Mouse (Mus musculus) heart, postnatal 14 days (tissue): ENCODE measurements around the gene Fam107b. TPM values are rescaled to one million over a fixed set of nuclear protein-coding genes. Genes with fewer than 3 reads are reported as not detected.

Experiments used
- DNase-seq, 2 experiments: peaks; one replicate each; pipeline ENCODE4 v3.0.0; 2021 to 2022
- intact Hi-C: fragments of 180-260 bp; cut with DNase I; formaldehyde crosslinking; loops from one replicate; pipeline ENCODE4 v1.15.1; 2025
- long read RNA-seq, 2 experiments: library from polyadenylated mRNA; stranded (forward); transcript quantifications; one replicate each; pipeline ENCODE4 v2.0.0; 2021
- total RNA-seq, 2 experiments: library from RNA; stranded (reverse); gene quantifications; 2 replicates each; pipeline ENCODE4 v1.2.3; 2021

The Fam107b gene
- total RNA-seq, result 10 to 100 TPM; 10.2 to 14.1 TPM
- long read RNA-seq, experiment 1, transcript Fam107b-201 (4 exons, 3,156 nt), result major isoform, 6 of 8 reads
- long read RNA-seq, experiment 1, partial matches to known transcripts, result 0 of 8 reads
- long read RNA-seq, experiment 1, other reads (novel, unspliced or antisense), result 2 of 8 reads
- long read RNA-seq, experiment 2, partial matches to known transcripts, result 0 of 6 reads
- long read RNA-seq, experiment 2, other reads (novel, unspliced or antisense), result 2 of 6 reads

DNA sequence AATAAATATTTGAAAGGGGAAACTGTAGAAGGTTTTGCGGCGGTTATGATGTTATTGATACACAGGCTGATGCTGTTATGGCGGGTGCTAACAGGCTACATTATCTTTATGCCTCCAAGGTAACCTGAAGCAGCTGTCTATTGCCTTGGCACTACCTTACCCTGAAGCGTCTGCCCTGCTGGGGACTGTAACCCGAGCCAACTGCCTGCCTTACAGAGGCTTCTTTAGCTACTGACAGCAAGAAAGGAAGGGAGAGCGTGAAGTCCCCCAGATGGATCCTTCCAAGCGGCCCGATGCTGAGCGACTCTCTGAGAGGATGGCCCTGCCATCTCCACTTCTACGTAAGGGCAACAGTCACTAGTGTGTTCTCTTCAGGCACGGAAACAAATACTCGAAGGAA is at the start of gene Fam107b:
TSS of gene Fam107b (plus strand) at position 303 of the 400 bp plus-strand sequence.
- DNase-seq, result no peak
- intact Hi-C loops, result no loop called here

DNA sequence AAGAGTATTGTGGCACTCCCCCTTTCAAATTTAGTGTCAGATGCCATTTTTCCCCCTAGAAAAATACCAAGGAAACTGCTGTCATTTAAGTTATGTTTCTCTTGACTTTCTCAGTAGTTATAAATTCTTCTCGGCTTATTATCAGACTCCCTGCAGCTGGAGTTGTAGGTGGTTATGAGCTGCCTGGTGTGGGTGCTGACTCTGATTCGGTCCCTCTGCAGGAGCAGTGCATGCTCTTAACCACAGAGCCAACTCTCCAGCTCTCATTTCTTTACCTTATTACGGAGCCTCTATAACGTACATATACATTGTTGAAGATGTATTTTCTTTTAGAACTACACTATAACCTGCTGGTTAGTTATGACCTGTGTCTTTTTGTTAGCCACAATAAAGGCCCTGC is 47.7 kb upstream of the Fam107b start:
- intact Hi-C loops, result no loop called here
- DNase-seq, result no peak

- DNase-seq, result no peak
- intact Hi-C loops, result no loop called here
These were observed 44.0 kb upstream of the Fam107b start for GRCm38 (mm10) chr2:3526288-3526687.

GRCm38 (mm10) chr2:3541307-3542079 is 28.8 kb upstream of the Fam107b start:
- intact Hi-C loops, result loop anchor here (10.0 kb wide), 1 partner anchor 953 kb away; no protein-coding TSS in a partner anchor
- no peak for DNase-seq

DNA sequence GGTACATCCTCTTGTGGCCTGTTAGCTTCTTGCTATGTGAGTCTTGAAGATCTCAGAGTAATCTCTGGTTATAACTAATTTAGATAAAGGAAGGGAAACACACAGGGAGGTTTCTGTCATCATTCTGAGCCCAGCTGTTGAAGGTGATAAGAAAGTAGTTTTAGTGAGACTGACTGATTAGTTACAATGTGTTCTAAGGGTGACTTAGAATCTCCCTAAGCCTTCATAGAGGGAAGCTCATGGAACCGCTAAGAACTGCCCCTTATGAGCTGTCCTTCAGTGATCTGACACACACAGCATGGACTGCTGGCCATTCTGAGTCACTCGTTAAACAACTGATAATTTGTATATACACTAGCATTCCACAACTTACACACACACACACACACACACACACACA is 24.2 kb upstream of the Fam107b start:
- no peak for DNase-seq
- intact Hi-C loops, result loop anchor here (1.0 to 10.0 kb wide), 3 partner anchors 223 to 949 kb away; no protein-coding TSS in a partner anchor

- intact Hi-C loops, result loop anchor here (1.0 to 10.0 kb wide), 3 partner anchors 223 to 948 kb away; no protein-coding TSS in a partner anchor
- peak; percentile 51 to 69 for DNase-seq
These were observed 23.7 kb upstream of the Fam107b start for GRCm38 (mm10) chr2:3546588-3546987.

GRCm38 (mm10) chr2:3570606-3571005 is 318 bp downstream of the Fam107b start:
- DNase-seq, result no peak
- intact Hi-C loops, result no loop called here

GRCm38 (mm10) chr2:3573883-3574282 is 3.6 kb downstream of the Fam107b start:
- no peak for DNase-seq
- intact Hi-C loops, result no loop called here

GRCm38 (mm10) chr2:3575140-3575539 is 4.9 kb downstream of the Fam107b start:
- intact Hi-C loops, result no loop called here
- no peak for DNase-seq

GRCm38 (mm10) chr2:3576346-3576745 is 6.1 kb downstream of the Fam107b start:
- intact Hi-C loops, result no loop called here
- DNase-seq, result no peak

- no peak for DNase-seq
- intact Hi-C loops, result no loop called here
These were observed 6.9 kb downstream of the Fam107b start for GRCm38 (mm10) chr2:3577216-3577615.

- intact Hi-C loops, result no loop called here
- no peak for DNase-seq
These were observed 8.1 kb downstream of the Fam107b start for GRCm38 (mm10) chr2:3578180-3578902.

- no peak for DNase-seq
- intact Hi-C loops, result no loop called here
These were observed 9.1 kb downstream of the Fam107b start for GRCm38 (mm10) chr2:3579316-3579902.

DNA sequence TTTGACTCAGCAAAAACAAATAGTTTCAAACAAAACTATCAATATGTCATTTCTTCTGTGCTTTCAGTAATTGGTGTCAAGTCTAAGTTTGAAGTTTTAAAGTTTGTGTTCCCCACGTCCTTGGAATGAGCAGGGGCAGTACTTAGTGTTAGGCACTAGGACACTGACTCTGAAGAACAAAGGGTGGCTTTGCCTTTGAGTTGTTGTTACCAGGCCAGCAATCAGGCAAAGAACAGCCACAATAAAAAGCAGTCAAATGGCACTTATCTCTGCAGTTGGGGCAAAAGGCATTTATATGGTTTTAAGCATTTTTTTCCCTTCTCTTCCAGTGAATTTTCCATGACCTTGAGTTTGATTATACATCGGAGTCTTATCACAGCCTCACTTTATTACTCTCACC is 12.5 kb downstream of the Fam107b start:
- no peak for DNase-seq
- intact Hi-C loops, result no loop called here

DNA sequence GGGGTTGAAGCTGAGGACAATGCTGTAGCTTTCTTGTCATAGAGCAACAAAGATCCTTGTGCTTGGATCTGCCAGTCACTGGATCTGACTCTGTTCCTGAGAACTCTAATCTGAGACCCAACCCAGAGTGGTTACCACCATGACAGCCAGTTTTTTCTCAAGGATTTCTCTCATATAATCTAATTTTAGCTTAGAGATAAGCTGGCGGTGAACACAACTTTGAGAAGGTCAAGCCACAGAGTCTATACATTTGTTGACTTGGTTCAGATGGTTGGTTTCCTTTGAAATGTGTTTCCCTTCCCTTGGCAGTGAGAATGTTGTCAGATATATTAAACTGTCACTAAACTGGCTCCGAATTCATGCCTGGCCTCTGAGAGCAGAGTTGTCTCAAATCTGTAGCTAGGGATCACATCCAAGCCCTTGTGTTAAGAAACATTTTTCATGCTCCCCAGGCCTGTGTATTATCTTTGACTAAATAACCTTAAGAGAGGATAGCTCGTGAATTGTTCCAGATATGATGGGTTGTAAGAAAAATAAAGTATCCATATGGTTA is 15.0 kb downstream of the Fam107b start:
- no peak for DNase-seq
- intact Hi-C loops, result no loop called here

DNA sequence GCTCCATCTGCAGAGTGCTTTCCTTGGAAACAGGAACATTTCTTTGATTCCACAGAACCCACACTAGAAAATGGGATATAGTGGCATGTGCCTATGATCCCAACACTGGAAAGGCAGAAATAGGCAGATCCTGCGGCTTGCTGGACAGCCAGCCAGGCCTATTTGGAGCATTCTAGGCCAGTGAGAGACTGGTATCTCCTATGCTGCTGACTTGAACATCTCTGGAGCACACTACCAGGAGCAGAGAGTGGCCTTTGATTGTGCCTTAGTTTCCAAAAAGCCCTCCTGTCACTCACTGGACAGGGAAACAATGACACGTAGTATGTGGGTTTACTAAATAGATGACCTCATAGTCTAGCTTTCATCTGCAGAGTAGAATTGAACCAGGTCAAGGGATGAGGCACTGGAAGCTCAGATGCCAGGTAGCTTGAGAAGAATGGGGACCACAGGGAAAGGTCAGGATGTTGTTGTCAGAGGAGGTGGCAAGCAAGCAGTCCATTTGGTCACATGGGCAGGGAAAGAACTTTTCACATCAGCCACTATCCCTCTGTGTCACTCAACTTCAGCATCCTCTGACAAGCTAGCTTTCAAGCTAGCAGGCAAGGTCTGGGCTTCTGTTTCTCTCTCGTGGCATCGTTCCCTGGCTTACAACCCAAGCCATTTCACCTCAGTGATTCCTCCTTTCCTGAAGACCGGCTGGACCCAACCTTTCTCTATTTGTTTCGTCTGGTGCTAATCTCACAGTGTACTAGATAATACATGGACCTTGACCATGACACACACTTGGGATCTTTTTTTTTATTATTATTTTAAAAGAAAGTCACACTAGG is 20.0 kb downstream of the Fam107b start:
- intact Hi-C loops, result no loop called here
- DNase-seq, result no peak

DNA sequence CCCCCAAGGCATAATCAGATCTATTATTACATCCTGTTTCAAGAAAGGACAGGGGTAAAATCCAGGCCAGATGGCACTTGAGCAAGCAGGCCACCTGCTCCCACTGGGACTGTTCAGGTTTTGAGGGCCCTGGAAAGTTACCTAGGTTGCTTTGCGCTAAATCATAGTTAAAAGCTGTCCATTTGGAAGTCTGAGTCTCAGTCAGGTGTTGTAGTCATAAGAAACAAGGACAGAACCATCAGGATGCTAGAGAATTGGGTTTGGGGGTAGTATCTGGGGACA is 20.6 kb downstream of the Fam107b start:
- DNase-seq, result no peak
- intact Hi-C loops, result no loop called here

GRCm38 (mm10) chr2:3594663-3595318 is 24.5 kb downstream of the Fam107b start:
- no peak for DNase-seq
- intact Hi-C loops, result no loop called here

DNA sequence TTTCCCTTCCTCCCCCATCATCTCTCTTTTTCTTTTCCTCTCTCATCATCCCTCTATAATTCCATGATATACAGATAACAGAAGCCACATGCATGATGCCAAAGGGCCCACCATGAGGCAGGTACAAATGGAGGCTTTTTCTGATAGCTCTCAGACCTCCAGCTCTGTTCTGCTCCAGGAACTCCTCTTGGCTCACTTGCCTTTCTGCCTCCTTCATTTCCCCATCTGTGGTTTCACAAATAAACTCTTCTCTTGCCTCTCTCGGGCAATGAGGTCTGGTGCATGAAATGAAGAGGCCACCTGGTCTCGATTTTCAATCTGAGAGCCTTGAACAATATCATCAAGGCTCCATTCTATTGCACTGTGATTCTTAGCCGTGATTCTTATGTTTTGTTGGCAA is 30.1 kb downstream of the Fam107b start:
- no peak for DNase-seq
- intact Hi-C loops, result no loop called here
